8 mouse cellular contexts compared by ENCODE assay signal in the genomic region with DNA sequence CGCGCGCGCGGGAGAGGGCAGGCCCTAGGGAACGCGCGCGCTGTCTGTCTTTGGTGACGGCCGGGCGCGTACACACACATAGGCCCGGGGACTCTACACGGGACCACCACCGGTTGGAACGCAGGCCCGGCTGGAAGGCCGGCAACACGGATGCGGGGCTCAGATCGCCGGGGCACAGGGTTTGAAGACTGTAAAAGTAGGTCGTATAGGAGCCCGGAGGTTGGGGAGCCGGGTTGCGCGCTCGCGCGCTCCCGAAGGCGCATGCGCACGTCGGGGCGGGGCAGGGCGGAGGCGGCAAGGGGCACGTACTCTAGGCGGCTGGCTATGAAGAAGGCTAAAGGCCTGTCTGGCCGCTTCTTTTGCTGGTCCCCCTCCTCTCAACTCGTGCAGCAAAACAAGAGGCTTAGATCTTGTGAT. TPM values are rescaled to one million over a fixed set of nuclear protein-coding genes. Genes with fewer than 3 reads are reported as not detected.
A peak's percentile ranks its signal among the peaks of the same experiment; 100 is the strongest.
DNase-seq lines count a peak whose midpoint lies in the region; ATAC-seq lines count a peak whose summit lies in the region.

No protein-coding gene starts in this region.

- DNase-seq in CD8-positive naive resting alpha-beta T cell, adult 2 months (ENCODE audit: low read depth in 2 of 2, low spot score in 2 of 2), result peak; percentile 86 to 91
- DNase-seq in c-Kit-negative CD71-positive TER-119-positive erythroid progenitor cells, embryonic 14.5 days (ENCODE audit: low read depth, low spot score), result peak; percentile 85
- peak; percentile 90 for DNase-seq in forebrain, embryonic 10.5 days (ENCODE audit: extremely low spot score, low spot score)
- peak; percentile 90 to 94 for DNase-seq in kidney, postnatal 36 days
- peak; percentile 95 for DNase-seq in testis, postnatal 10 days (ENCODE audit: low spot score)

- under 1% methylated on average over 43 of the region's 43 CpGs for WGBS in forebrain, embryonic 10.5 days
- under 1% methylated on average over 43 of the region's 43 CpGs for WGBS in heart, embryonic 15.5 days
- under 1% methylated on average over 43 of the region's 43 CpGs for WGBS in liver, embryonic 15.5 days (ENCODE audit: insufficient replicate concordance)
- under 1% methylated on average over 43 of the region's 43 CpGs for WGBS in neural tube, embryonic 14.5 days

- H3K27ac ChIP-seq in forebrain, embryonic 10.5 days, result peak overlapping the region; percentile 100
- H3K27ac ChIP-seq in heart, embryonic 15.5 days, result peak overlapping the region; percentile 99
- H3K27ac ChIP-seq in liver, embryonic 15.5 days (replicated peaks), result peak overlapping the region; percentile 93
- peak overlapping the region; percentile 98 for H3K27ac ChIP-seq in neural tube, embryonic 14.5 days (ENCODE audit: low read depth, low read length)

- H3K9ac ChIP-seq in heart, embryonic 15.5 days, result peak overlapping the region; percentile 98
- H3K9ac ChIP-seq in liver, embryonic 15.5 days, result peak overlapping the region; percentile 98
- peak overlapping the region; percentile 99 for H3K9ac ChIP-seq in neural tube, embryonic 14.5 days (replicated peaks; ENCODE audit: low read depth, low read length)

- peak overlapping the region; percentile 91 for H3K4me2 ChIP-seq in heart, embryonic 15.5 days
- H3K4me2 ChIP-seq in liver, embryonic 15.5 days, result peak overlapping the region; percentile 93
- H3K4me2 ChIP-seq in neural tube, embryonic 14.5 days (ENCODE audit: low read depth, low read length), result peak overlapping the region; percentile 65

- peaks cover 21% of the 10 kb centered on the region for H3K4me1 ChIP-seq in forebrain, embryonic 10.5 days
- H3K4me1 ChIP-seq in heart, embryonic 15.5 days (replicated peaks), result peaks cover 24% of the 10 kb centered on the region
- peaks cover 51% of the 10 kb centered on the region for H3K4me1 ChIP-seq in liver, embryonic 15.5 days (replicated peaks)
- peaks cover 13% of the 10 kb centered on the region for H3K4me1 ChIP-seq in neural tube, embryonic 14.5 days (ENCODE audit: control insufficient read depth, insufficient read depth, low read length)

- ATAC-seq in heart, embryonic 15.5 days (replicated peaks; ENCODE audit: insufficient number of reproducible peaks, insufficient read depth, low FRiP score, low read depth), result peak; percentile 66
- ATAC-seq in liver, embryonic 15.5 days (ENCODE audit: insufficient read depth), result peak; percentile 76
- ATAC-seq in neural tube, embryonic 14.5 days (ENCODE audit: low read depth), result peak; percentile 61

- H3K4me3 ChIP-seq in forebrain, embryonic 10.5 days, result peak overlapping the region; percentile 95
- H3K4me3 ChIP-seq in heart, embryonic 15.5 days, result peak overlapping the region; percentile 96
- peak overlapping the region; percentile 96 for H3K4me3 ChIP-seq in liver, embryonic 15.5 days (replicated peaks)
- H3K4me3 ChIP-seq in neural tube, embryonic 14.5 days (ENCODE audit: low read depth, low read length), result peak overlapping the region; percentile 82

- H3K27me3 ChIP-seq in forebrain, embryonic 10.5 days (ENCODE audit: poor library complexity, severe bottlenecking), result no peaks in the 10 kb centered on the region
- no peaks in the 10 kb centered on the region for H3K27me3 ChIP-seq in heart, embryonic 15.5 days
- no peaks in the 10 kb centered on the region for H3K27me3 ChIP-seq in liver, embryonic 15.5 days
- no peaks in the 10 kb centered on the region for H3K27me3 ChIP-seq in neural tube, embryonic 14.5 days (ENCODE audit: control insufficient read depth, insufficient read depth, low read length)

- H3K36me3 ChIP-seq in forebrain, embryonic 10.5 days (replicated peaks), result peaks cover 76% of the 10 kb centered on the region
- H3K36me3 ChIP-seq in heart, embryonic 15.5 days, result peaks cover 27% of the 10 kb centered on the region
- peaks cover 44% of the 10 kb centered on the region for H3K36me3 ChIP-seq in liver, embryonic 15.5 days (replicated peaks)
- peaks cover 15% of the 10 kb centered on the region for H3K36me3 ChIP-seq in neural tube, embryonic 14.5 days (ENCODE audit: control insufficient read depth, insufficient read depth, low read length)

- no peaks in the 10 kb centered on the region for H3K9me3 ChIP-seq in forebrain, embryonic 10.5 days
- H3K9me3 ChIP-seq in heart, embryonic 15.5 days (replicated peaks), result no peaks in the 10 kb centered on the region
- H3K9me3 ChIP-seq in liver, embryonic 15.5 days (replicated peaks), result no peaks in the 10 kb centered on the region
- no peaks in the 10 kb centered on the region for H3K9me3 ChIP-seq in neural tube, embryonic 14.5 days (ENCODE audit: control insufficient read depth, low read length)

RNA-seq across cellular contexts. Expression of gene Usf2, which starts 0.8 kb away (rescaled TPM):
- polyA plus RNA-seq in forebrain, embryonic 10.5 days (2016; fragmentation: Nextera tagmentation; extraction: Ambion mirVana), result 24.1 and 25.6 TPM in 2 replicates
- 13.1 and 16.2 TPM in 2 replicates for polyA plus RNA-seq in heart, embryonic 15.5 days (2015; fragmentation: Nextera tagmentation; extraction: Ambion mirVana)
- polyA plus RNA-seq in liver, embryonic 15.5 days (2015; fragmentation: Nextera tagmentation; extraction: Ambion mirVana), result 12.4 TPM in 2 replicates
- polyA plus RNA-seq in neural tube, embryonic 14.5 days (2014; fragmentation: Nextera tagmentation; extraction: Ambion mirVana), result 28.2 and 28.9 TPM in 2 replicates

RNA-seq across cellular contexts. Expression of gene Hamp, which starts 13.5 kb away (rescaled TPM):
- not detected in 2 replicates for polyA plus RNA-seq in forebrain, embryonic 10.5 days (2016; fragmentation: Nextera tagmentation; extraction: Ambion mirVana)
- not detected in 2 replicates for polyA plus RNA-seq in heart, embryonic 15.5 days (2015; fragmentation: Nextera tagmentation; extraction: Ambion mirVana)
- 22.2 and 25.5 TPM in 2 replicates for polyA plus RNA-seq in liver, embryonic 15.5 days (2015; fragmentation: Nextera tagmentation; extraction: Ambion mirVana)
- polyA plus RNA-seq in neural tube, embryonic 14.5 days (2014; fragmentation: Nextera tagmentation; extraction: Ambion mirVana), result not detected in 2 replicates

RNA-seq across cellular contexts. Expression of gene Lsr, which starts 15.9 kb away (rescaled TPM):
- 41.9 and 45.9 TPM in 2 replicates for polyA plus RNA-seq in forebrain, embryonic 10.5 days (2016; fragmentation: Nextera tagmentation; extraction: Ambion mirVana)
- polyA plus RNA-seq in heart, embryonic 15.5 days (2015; fragmentation: Nextera tagmentation; extraction: Ambion mirVana), result 7.0 and 18.9 TPM in 2 replicates
- 28.1 and 31.2 TPM in 2 replicates for polyA plus RNA-seq in liver, embryonic 15.5 days (2015; fragmentation: Nextera tagmentation; extraction: Ambion mirVana)
- 10.2 and 15.3 TPM in 2 replicates for polyA plus RNA-seq in neural tube, embryonic 14.5 days (2014; fragmentation: Nextera tagmentation; extraction: Ambion mirVana)

RNA-seq across cellular contexts. Expression of gene Fam187b, which starts 16.2 kb away (rescaled TPM):
- polyA plus RNA-seq in forebrain, embryonic 10.5 days (2016; fragmentation: Nextera tagmentation; extraction: Ambion mirVana), result 2.1 and 2.3 TPM in 2 replicates
- polyA plus RNA-seq in heart, embryonic 15.5 days (2015; fragmentation: Nextera tagmentation; extraction: Ambion mirVana), result 0.54 and 0.86 TPM in 2 replicates
- 2.4 and 3.4 TPM in 2 replicates for polyA plus RNA-seq in liver, embryonic 15.5 days (2015; fragmentation: Nextera tagmentation; extraction: Ambion mirVana)
- polyA plus RNA-seq in neural tube, embryonic 14.5 days (2014; fragmentation: Nextera tagmentation; extraction: Ambion mirVana), result 0.40 and 0.44 TPM in 2 replicates

RNA-seq across cellular contexts. Expression of gene Hamp2, which starts 32.9 kb away (rescaled TPM):
- not detected in 2 replicates for polyA plus RNA-seq in forebrain, embryonic 10.5 days (2016; fragmentation: Nextera tagmentation; extraction: Ambion mirVana)
- polyA plus RNA-seq in heart, embryonic 15.5 days (2015; fragmentation: Nextera tagmentation; extraction: Ambion mirVana), result not detected in 2 replicates
- not detected in 2 replicates for polyA plus RNA-seq in liver, embryonic 15.5 days (2015; fragmentation: Nextera tagmentation; extraction: Ambion mirVana)
- polyA plus RNA-seq in neural tube, embryonic 14.5 days (2014; fragmentation: Nextera tagmentation; extraction: Ambion mirVana), result not detected in 2 replicates

Comparison
In these comparisons a context has a peak if more than half of its experiments do, and no peak if none do; other contexts are left out.
1. Peak in every context shown above with its lines: DNase-seq, ATAC-seq, H3K4me3 ChIP-seq and H3K27ac ChIP-seq.
2. RNA of gene Hamp, which starts 13.5 kb away (polyA plus RNA-seq): 22.2 to 25.5 TPM in liver, embryonic 15.5 days; not detected in heart, embryonic 15.5 days, not detected in forebrain, embryonic 10.5 days and not detected in neural tube, embryonic 14.5 days; every median in the first group is over 10 times any median in the second.